Mouse (Mus musculus): ENCODE results near the gene Acot5. TPM values are rescaled to one million over a fixed set of nuclear protein-coding genes. Genes with fewer than 3 reads are reported as not detected.
"Not testable (repeated sequence)": the region's sequence is repeated elsewhere in the genome, so short reads cannot be mapped to it uniquely, and the experiment has no call there.

The Acot5 gene
- 1 to 10 TPM; 5.1 to 5.3 TPM for total RNA-seq (2021)
- long read RNA-seq, experiment 1, transcript Acot5-201 (3 exons, 1,518 nt), result major isoform, 6 of 9 reads
- long read RNA-seq, experiment 1, partial matches to known transcripts, result 0 of 9 reads
- long read RNA-seq, experiment 1, other reads (novel, unspliced or antisense), result 1 of 9 reads
- long read RNA-seq, experiment 2, transcript Acot5-201 (3 exons, 1,518 nt), result major isoform, 6 of 13 reads
- long read RNA-seq, experiment 2, partial matches to known transcripts, result 0 of 13 reads
- long read RNA-seq, experiment 2, other reads (novel, unspliced or antisense), result 3 of 13 reads

- intact Hi-C loops (cut with DNase I), result no loop called here
- DNase-seq (ENCODE audit: low spot score in 2 of 2), result no peak
Measured at GRCm38 (mm10) chr12:84068986-84069385, at the start of gene Acot5. Gene Acot5, plus strand, starts transcription at chr12:84069325.

DNA sequence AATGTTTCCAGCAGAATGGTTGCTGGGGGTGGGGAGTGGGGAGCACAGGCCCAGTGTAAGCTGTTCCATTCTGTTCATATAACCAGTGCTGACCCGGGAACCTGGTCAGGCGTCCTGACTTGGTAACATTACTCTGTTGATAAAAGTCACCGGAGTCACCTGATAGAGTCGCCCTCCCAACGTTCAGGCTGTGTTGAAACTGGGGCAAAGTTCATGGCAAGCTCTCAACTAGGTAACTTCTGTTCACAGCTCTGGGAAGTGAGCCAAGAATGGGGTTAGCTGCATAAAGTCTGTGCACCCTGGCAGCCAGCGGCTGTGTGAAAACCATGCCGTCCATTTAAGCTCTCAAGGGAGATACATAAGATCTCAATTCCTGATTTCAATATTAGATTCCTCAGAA lies 48.6 kb upstream of the Acot5 start:
- DNase-seq (ENCODE audit: low spot score in 2 of 2), result peak; percentile 10 to 25
- intact Hi-C loops (cut with DNase I), result not testable (repeated sequence)

- DNase-seq (ENCODE audit: low spot score in 2 of 2); intact Hi-C loops (cut with DNase I): not testable (repeated sequence)
Measured at GRCm38 (mm10) chr12:84022266-84022665, 46.9 kb upstream of the Acot5 start.

DNA sequence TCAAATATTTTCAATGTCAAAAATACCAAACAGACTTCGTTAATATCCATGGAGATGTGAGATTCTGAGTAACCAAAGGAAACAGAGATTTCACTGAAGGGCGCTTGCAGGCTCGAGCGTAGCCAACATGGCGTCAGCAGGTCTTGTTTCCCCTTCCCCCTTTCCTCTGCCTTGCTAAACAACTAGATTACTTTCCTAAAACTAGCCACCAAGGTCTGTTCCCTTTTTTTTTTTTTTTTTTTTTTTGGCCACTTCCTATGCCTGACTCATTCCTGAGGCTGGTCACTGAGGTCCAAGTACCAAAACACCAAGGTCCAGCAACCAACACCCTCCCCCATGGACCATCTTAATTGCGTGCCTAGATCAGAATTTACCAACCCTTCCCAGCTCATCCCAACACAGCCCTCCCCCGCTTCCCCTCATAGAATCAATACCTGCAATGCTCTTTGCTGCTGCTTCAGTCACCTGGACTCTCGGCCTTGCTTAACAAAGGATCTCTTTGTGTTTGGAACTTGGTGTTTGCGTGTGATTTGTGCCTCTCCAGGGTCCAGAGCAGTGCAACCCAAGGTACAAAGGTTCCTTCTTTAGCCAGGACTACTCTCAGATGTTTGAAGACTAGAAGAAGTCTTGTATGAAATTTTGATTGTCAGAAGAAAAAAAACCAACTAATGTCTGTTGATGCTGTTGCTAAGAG lies 45.9 kb upstream of the Acot5 start:
- no peak for DNase-seq (ENCODE audit: low spot score in 2 of 2)
- intact Hi-C loops (cut with DNase I), result no loop called here

DNA sequence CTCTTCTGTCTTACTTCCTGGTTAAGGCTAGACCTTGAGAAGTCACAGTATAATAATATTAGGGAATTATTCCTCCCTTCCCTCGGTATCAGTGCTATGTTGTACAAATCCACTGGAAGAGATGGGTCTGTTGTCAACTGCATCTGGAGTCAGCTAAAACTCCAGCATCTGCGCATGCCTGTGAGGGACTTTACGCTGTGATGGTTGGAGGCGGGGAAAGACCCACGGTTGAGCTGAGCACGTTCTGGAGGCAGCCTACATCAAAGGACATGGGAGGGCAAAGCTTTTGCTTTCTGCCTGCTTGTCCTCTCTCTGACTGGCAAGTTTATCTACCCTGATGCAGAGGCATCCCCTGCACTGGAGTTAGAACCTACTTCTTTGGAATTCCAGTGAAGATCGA lies 43.2 kb upstream of the Acot5 start:
- no peak for DNase-seq (ENCODE audit: low spot score in 2 of 2)
- intact Hi-C loops (cut with DNase I), result no loop called here

GRCm38 (mm10) chr12:84028328-84028727 lies 40.8 kb upstream of the Acot5 start:
- intact Hi-C loops (cut with DNase I), result not testable (repeated sequence)

DNA sequence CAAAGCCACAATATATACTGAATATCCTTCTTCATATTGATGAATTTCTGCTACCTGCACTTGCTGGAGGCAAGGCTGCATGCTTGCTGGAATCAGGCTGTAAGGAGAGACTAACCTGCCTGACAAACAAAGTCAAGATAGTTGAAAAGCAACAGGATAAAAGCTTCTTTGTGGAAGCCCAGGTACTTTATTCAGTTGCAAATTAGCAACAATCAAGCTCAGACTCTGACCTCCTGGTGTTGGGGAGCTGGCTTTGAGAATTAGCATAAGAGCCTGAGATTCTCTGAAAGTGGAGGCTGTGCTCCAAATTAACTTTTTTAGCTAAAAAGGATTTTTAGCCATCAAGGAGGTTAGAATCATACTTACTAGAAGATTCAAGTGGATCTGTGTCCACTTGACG lies 40.1 kb upstream of the Acot5 start:
- DNase-seq (ENCODE audit: low spot score in 2 of 2); intact Hi-C loops (cut with DNase I): not testable (repeated sequence)

More at GRCm38 (mm10) chr12:84028328-84028727, 40.8 kb upstream of the Acot5 start:
- not testable (repeated sequence) for DNase-seq (ENCODE audit: low spot score in 2 of 2)

- intact Hi-C loops (cut with DNase I), result loop anchor here (2.0 kb wide), 1 partner anchor 58 kb away; no protein-coding TSS in a partner anchor
- peak; percentile 79 to 85 for DNase-seq (ENCODE audit: low spot score in 2 of 2)
Measured at GRCm38 (mm10) chr12:84030659-84031332, 38.3 kb upstream of the Acot5 start.

- intact Hi-C loops (cut with DNase I), result no loop called here
- no peak for DNase-seq (ENCODE audit: low spot score in 2 of 2)
Measured at GRCm38 (mm10) chr12:84032854-84033253, 36.3 kb upstream of the Acot5 start.

- DNase-seq (ENCODE audit: low spot score in 2 of 2); intact Hi-C loops (cut with DNase I): not testable (repeated sequence)
Measured at GRCm38 (mm10) chr12:84033302-84033701, 35.8 kb upstream of the Acot5 start.

DNA sequence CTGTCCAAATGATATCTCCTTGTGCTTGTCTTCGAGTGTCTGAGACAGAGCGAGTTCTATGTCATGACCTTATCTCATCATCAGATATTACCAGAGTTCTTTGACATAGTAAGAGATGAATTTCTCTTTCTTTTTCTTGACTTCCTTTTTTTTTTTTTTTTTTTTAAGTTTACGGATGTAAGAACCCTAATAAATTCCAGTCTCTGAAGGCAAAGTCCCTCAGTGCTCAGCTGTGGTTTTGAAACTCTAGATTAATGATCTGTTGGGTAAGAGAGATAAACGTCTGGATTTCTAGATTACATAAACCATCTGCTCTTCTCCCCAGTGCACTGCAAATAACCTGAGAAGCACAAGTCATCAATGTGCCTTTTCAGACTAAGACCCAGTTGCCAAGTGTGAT lies 35.0 kb upstream of the Acot5 start:
- DNase-seq (ENCODE audit: low spot score in 2 of 2), result no peak
- intact Hi-C loops (cut with DNase I), result no loop called here

- DNase-seq (ENCODE audit: low spot score in 2 of 2); intact Hi-C loops (cut with DNase I): not testable (repeated sequence)
Measured at GRCm38 (mm10) chr12:84038241-84038640, 30.9 kb upstream of the Acot5 start, which contains the start of gene Acot4. Gene Acot4, plus strand, starts transcription at chr12:84038379.

- intact Hi-C loops (cut with DNase I), result not testable (repeated sequence)
Measured at GRCm38 (mm10) chr12:84038691-84039111, 30.4 kb upstream of the Acot5 start, which contains the start of gene Gm49366. Gene Gm49366, plus strand, starts transcription at chr12:84038935.

DNA sequence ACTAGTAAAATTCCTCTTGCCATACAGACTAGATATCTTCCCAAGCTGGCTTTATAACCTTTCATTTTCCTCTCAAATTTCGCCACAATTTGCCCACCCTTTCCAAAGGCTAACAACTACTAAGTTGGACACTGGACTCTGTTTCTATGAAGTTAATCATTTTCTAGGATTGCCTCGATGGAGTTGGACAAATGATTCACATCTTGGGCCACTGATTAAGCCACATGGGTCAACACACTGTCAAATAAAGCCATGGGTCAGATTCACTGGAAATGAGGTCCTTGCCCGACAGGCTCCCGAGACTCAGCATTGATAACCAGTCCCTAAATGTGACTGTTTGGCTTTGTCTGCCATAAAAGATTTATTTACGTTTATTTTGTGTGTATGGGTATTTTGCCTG lies 26.9 kb upstream of the Acot5 start:
- DNase-seq (ENCODE audit: low spot score in 2 of 2), result no peak
- intact Hi-C loops (cut with DNase I), result no loop called here

More at GRCm38 (mm10) chr12:84038691-84039111, 30.4 kb upstream of the Acot5 start, which contains the start of gene Gm49366:
- DNase-seq (ENCODE audit: low spot score in 2 of 2), result peak in 1 of 2 experiments; percentile 19

DNA sequence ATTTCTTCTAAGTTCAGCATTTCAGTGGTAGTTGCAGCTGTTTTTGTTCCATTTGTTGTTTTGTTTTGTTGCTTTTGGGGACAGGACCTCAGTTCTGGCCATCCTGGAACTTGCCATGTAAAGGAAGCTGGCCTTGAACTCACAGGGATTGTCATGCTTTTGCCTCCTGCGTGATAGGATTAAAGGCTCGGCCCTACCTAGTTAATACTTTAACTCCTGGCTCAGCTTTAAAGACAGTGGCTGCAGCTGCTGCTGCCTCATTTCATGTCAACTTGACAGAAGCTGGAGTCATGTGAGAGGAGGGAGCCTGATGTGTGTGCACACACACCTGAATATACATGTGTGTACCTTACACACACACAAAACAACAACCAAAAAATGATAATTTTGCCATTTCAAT lies 25.1 kb upstream of the Acot5 start:
- intact Hi-C loops (cut with DNase I), result no loop called here
- no peak for DNase-seq (ENCODE audit: low spot score in 2 of 2)

- intact Hi-C loops (cut with DNase I), result no loop called here
- DNase-seq (ENCODE audit: low spot score in 2 of 2), result no peak
Measured at GRCm38 (mm10) chr12:84046906-84047305, 22.2 kb upstream of the Acot5 start.

- intact Hi-C loops (cut with DNase I), result loop anchor here (10.0 kb wide), 1 partner anchor 336 kb away; no protein-coding TSS in a partner anchor
- DNase-seq (ENCODE audit: low spot score in 2 of 2), result not testable (repeated sequence)
Measured at GRCm38 (mm10) chr12:84050744-84051143, 18.4 kb upstream of the Acot5 start.

- DNase-seq (ENCODE audit: low spot score in 2 of 2), result no peak
- intact Hi-C loops (cut with DNase I), result loop anchor here (10.0 kb wide), 1 partner anchor 337 kb away; no protein-coding TSS in a partner anchor
Measured at GRCm38 (mm10) chr12:84051937-84052474, 17.1 kb upstream of the Acot5 start, which contains the start of gene Acot3. Gene Acot3, plus strand, starts transcription at chr12:84052144.

GRCm38 (mm10) chr12:84052609-84053008 lies 16.5 kb upstream of the Acot5 start:
- DNase-seq (ENCODE audit: low spot score in 2 of 2), result no peak
- intact Hi-C loops (cut with DNase I), result loop anchor here (10.0 kb wide), 1 partner anchor 338 kb away; no protein-coding TSS in a partner anchor

All from left cerebral cortex, postnatal 14 days (tissue).